ENCODE assay signal across 14 mouse cellular contexts in the genomic region with DNA sequence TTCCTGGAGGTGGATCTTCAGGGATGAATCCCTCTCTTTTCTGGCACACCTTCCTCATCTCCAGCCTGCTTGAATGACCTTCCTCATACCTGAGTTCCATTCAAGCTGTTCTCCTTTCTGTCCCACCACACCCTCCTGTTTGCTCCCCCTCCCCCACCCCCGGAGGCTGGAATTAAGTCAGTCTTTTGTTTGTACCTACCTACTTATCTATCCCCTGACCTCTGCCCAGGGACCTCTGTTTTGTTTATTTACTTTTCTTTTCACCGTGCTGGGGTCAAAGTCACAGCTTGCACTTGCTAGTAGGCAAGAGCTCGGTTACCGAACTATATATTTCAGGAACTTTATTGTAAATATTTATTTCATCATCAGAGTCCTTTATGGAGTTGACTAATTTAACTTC. TPM values are rescaled to one million over a fixed set of nuclear protein-coding genes. Genes with fewer than 3 reads are reported as not detected.
DNase-seq lines count a peak whose midpoint lies in the region; ATAC-seq and TF ChIP-seq lines count a peak whose summit lies in the region.
"Had no signal": no experiment of that assay in that cellular context is flagged by ENCODE, and none has a peak within 500 bp of the region (broad histone marks: within the 10 kb centered on the region; RNA-seq: fewer than 3 reads in every experiment).

No protein-coding gene starts in this region.

- DNase-seq in kidney, adult 11 months = peak; percentile 34
- no peak for DNase-seq in kidney, postnatal 0 days (ENCODE audit: low spot score)
- no peak for DNase-seq in spleen, adult 18-20 months
- DNase-seq in testis, postnatal 10 days (ENCODE audit: low spot score) = no peak
- DNase-seq in cerebellum, postnatal 4 days (ENCODE audit: low spot score in 2 of 2) = no peak
- DNase-seq in cerebellum, adult 11 months = no peak
- DNase-seq: adrenal gland, adult 8-10 months; heart, postnatal 36 days had no signal

- no peaks in the 10 kb centered on the region for H3K4me1 ChIP-seq in kidney, embryonic 15.5 days
- no peaks in the 10 kb centered on the region for H3K4me1 ChIP-seq in kidney, postnatal 0 days (replicated peaks; ENCODE audit: insufficient read depth, low read length)
- H3K4me1 ChIP-seq in liver, embryonic 15.5 days (replicated peaks) = peaks cover 5% of the 10 kb centered on the region; the same call in 1 of the 2 replicates
- H3K4me1 ChIP-seq: lung, embryonic 15.5 days had no signal

- 37% methylated on average over 4 of the region's 4 CpGs for WGBS in kidney, embryonic 15.5 days
- WGBS in kidney, postnatal 0 days = 24% methylated on average over 4 of the region's 4 CpGs
- WGBS in liver, embryonic 15.5 days (ENCODE audit: insufficient replicate concordance) = 57% methylated on average over 4 of the region's 4 CpGs

- H3K27me3 ChIP-seq in kidney, embryonic 15.5 days = no peaks in the 10 kb centered on the region
- no peaks in the 10 kb centered on the region for H3K27me3 ChIP-seq in kidney, postnatal 0 days (ENCODE audit: insufficient read depth, low read length)
- no peaks in the 10 kb centered on the region for H3K27me3 ChIP-seq in liver, embryonic 15.5 days
- H3K27me3 ChIP-seq: lung, embryonic 15.5 days had no signal

- no peak for ATAC-seq in kidney, embryonic 15.5 days (replicated peaks; ENCODE audit: low FRiP score)
- ATAC-seq in kidney, postnatal 0 days (replicated peaks; ENCODE audit: low FRiP score, low read depth) = no peak
- peak; percentile 68 for ATAC-seq in liver, embryonic 15.5 days (ENCODE audit: insufficient read depth)

- H3K9ac ChIP-seq in kidney, embryonic 15.5 days = no peak overlapping the region
- no peak overlapping the region for H3K9ac ChIP-seq in kidney, postnatal 0 days (ENCODE audit: low read depth, low read length)
- H3K9ac ChIP-seq in liver, embryonic 15.5 days = no peak overlapping the region
- H3K9ac ChIP-seq: lung, embryonic 15.5 days had no signal

- H3K27ac ChIP-seq in kidney, embryonic 15.5 days = no peak overlapping the region
- peak overlapping the region; percentile 60 for H3K27ac ChIP-seq in kidney, postnatal 0 days
- H3K27ac ChIP-seq in liver, embryonic 15.5 days (replicated peaks) = peak overlapping the region; percentile 45; the same call in 1 of the 2 replicates
- H3K27ac ChIP-seq: lung, embryonic 15.5 days had no signal

- H3K4me3 ChIP-seq in kidney, embryonic 15.5 days (replicated peaks) = no peak overlapping the region
- no peak overlapping the region for H3K4me3 ChIP-seq in kidney, postnatal 0 days (replicated peaks; ENCODE audit: low read depth, low read length)
- no peak overlapping the region for H3K4me3 ChIP-seq in liver, embryonic 15.5 days (replicated peaks)
- H3K4me3 ChIP-seq: erythroblast, embryonic 14.5 days; lung, embryonic 15.5 days; myocyte had no signal

- H3K9me3 ChIP-seq in kidney, embryonic 15.5 days (replicated peaks) = no peaks in the 10 kb centered on the region
- H3K9me3 ChIP-seq in kidney, postnatal 0 days (replicated peaks; ENCODE audit: low read length) = no peaks in the 10 kb centered on the region
- no peaks in the 10 kb centered on the region for H3K9me3 ChIP-seq in liver, embryonic 15.5 days (replicated peaks)
- H3K9me3 ChIP-seq: lung, embryonic 15.5 days had no signal

- no peak for TF ChIP-seq CTCF in kidney, postnatal 0 days (IDR thresholded peaks at IDR 0.05; ENCODE audit: low read depth)

- no peak overlapping the region for H3K4me2 ChIP-seq in kidney, embryonic 15.5 days
- H3K4me2 ChIP-seq in kidney, postnatal 0 days (ENCODE audit: low read length) = no peak overlapping the region
- no peak overlapping the region for H3K4me2 ChIP-seq in liver, embryonic 15.5 days
- H3K4me2 ChIP-seq: lung, embryonic 15.5 days; midbrain, embryonic 11.5 days had no signal

- H3K36me3 ChIP-seq in kidney, embryonic 15.5 days = no peaks in the 10 kb centered on the region
- no peaks in the 10 kb centered on the region for H3K36me3 ChIP-seq in kidney, postnatal 0 days (ENCODE audit: insufficient read depth, low read length)
- no peaks in the 10 kb centered on the region for H3K36me3 ChIP-seq in liver, embryonic 15.5 days (replicated peaks)
- H3K36me3 ChIP-seq: lung, embryonic 15.5 days had no signal

RNA-seq across cellular contexts. Expression of a gene that starts 15.5 kb away (rescaled TPM):
- polyA plus RNA-seq in kidney, embryonic 15.5 days (2015; fragmentation: Nextera tagmentation; extraction: Ambion mirVana) = 1.4 and 1.6 TPM in 2 replicates
- polyA plus RNA-seq in kidney, postnatal 0 days (2015; fragmentation: Nextera tagmentation; extraction: Ambion mirVana) = 2.7 and 3.3 TPM in 2 replicates
- polyA plus RNA-seq in liver, embryonic 15.5 days (2015; fragmentation: Nextera tagmentation; extraction: Ambion mirVana) = 1.0 and 1.2 TPM in 2 replicates
